Mouse (Mus musculus) liver, embryonic 18 days (tissue): ENCODE results near the gene Limch1. TPM values are rescaled to one million over a fixed set of nuclear protein-coding genes. Genes with fewer than 3 reads are reported as not detected.

Source experiments
- polyA plus RNA-seq: library from polyadenylated mRNA; depleted of rRNA; stranded (reverse); fragments of >200 nt; gene quantifications from 2 replicates; pipeline ENCODE4 v1.2.3, GENCODE M21; 2012; rRNA removed

Gene Limch1
- 0.38 and 0.60 TPM in 2 replicates for polyA plus RNA-seq

DNA sequence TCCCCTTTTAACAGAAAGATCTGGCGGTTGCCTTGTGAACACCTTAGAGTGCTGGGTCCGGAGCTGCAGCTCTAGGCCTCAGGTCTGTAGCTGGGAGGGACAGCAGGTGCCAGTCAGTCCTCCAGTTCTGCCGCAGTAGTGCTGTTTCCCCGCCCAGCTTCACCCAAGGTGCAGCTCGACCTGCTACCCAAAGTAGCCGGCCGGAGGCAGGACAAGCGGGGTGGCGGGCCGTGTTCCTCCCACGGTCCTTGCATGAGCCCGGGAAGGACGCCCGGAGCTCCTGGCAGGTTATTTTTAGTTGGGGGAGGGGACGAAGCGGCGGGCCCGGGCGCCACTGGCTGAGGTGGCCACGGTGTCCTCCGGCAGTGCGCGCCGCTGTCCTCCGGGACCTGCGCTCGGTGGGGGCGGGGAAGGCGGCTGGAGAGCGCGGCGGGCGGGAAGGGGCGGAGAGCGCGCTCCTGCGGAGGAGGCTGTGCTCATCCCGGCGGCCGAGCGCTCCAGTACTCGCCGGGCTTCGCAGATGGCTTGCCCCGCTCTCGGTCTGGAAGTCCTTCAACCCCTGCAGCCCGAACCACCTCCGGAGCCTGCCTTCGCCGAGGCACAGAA is at the start of gene Limch1:
Limch1 (plus strand) TSS at position 438 of the 606 bp plus-strand sequence.

DNA sequence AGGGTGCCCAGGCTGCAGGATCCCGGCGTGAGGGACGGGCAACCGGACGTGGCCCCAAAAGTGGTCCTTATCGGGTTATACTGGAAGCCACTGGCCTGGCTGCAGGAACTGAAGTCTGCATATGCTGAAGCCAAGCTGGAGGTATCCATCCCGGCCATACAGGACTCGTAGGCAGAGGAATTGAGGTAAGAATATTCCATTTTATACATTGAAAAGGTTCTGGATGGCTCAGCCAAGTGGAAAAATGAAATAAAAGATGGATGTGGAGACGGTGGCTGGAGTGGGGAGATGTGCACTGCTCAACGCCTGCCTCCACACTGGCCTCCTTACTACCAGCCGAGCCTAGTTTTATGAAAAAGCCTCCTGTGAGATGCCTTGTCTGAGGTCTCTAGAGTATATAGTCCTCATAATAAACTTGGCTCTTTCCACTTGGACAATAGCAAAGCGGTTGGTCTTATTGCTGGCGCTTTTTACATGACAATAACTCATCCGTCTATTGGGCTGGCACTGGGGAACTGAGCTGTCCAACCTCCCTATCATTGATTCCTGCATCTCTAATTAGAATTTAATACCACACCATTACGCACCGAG is 353.2 kb downstream of the Limch1 start, which contains the start of gene Phox2b:
Phox2b (minus strand) TSS at position 569 of the 591 bp plus-strand sequence.

Other genes starting within 250 kb of the Limch1 start
- gene Apbb2, start 127.0 kb upstream of the Limch1 start, polyA plus RNA-seq, result 1.2 and 1.4 TPM in 2 replicates
- gene Uchl1, start 69.7 kb upstream of the Limch1 start, polyA plus RNA-seq, result 1.8 and 2.5 TPM in 2 replicates